In genomic region chr11:111583606-111584005, GRCm38 (mm10) we compare ENCODE assay signal across 10 mouse cellular contexts.
DNase-seq lines count a peak whose midpoint lies in the region; ATAC-seq and TF ChIP-seq lines count a peak whose summit lies in the region.
"Had no signal": no experiment of that assay in that cellular context is flagged by ENCODE, and none has a peak within 500 bp of the region (broad histone marks: within the 10 kb centered on the region; RNA-seq: fewer than 3 reads in every experiment).

No protein-coding gene starts in this region.

- DNase-seq in heart, adult 2 months, result no peak
- DNase-seq in lung, adult 2 months, result no peak
- no peak for DNase-seq in left cerebral cortex, postnatal 4 days
- no peak for DNase-seq in left cerebral cortex, postnatal 14 days (ENCODE audit: low spot score in 2 of 2)
- DNase-seq: cerebellum, postnatal 25 days; heart, postnatal 4 days had no signal

- H3K4me2 ChIP-seq in heart, embryonic 13.5 days, result peak overlapping the region; percentile 55
- peak overlapping the region; percentile 42 for H3K4me2 ChIP-seq in lung, embryonic 16.5 days (ENCODE audit: low read depth, low read length)
- H3K4me2 ChIP-seq in intestine, postnatal 0 days (replicated peaks; ENCODE audit: low read depth), result peak overlapping the region; percentile 55
- peak overlapping the region; percentile 56 for H3K4me2 ChIP-seq in stomach, embryonic 16.5 days (ENCODE audit: low read depth, low read length)

- no peak overlapping the region for H3K27ac ChIP-seq in heart, embryonic 13.5 days (replicated peaks)
- H3K27ac ChIP-seq in heart, adult 2 months, result no peak overlapping the region
- H3K27ac ChIP-seq in lung, embryonic 16.5 days (ENCODE audit: low read length), result no peak overlapping the region
- no peak overlapping the region for H3K27ac ChIP-seq in intestine, postnatal 0 days (ENCODE audit: low read depth, low read length)
- no peak overlapping the region for H3K27ac ChIP-seq in stomach, embryonic 16.5 days (ENCODE audit: low read length)

- no peak for TF ChIP-seq CTCF in heart, adult 2 months (IDR thresholded peaks at IDR 0.05)
- no peak for TF ChIP-seq CTCF in lung, adult 2 months (IDR thresholded peaks at IDR 0.05; ENCODE audit: insufficient read depth, low read length)
- TF ChIP-seq CTCF in intestine, postnatal 0 days (IDR thresholded peaks at IDR 0.05; ENCODE audit: low read depth), result no peak

- H3K4me1 ChIP-seq in heart, embryonic 13.5 days, result no peaks in the 10 kb centered on the region
- no peaks in the 10 kb centered on the region for H3K4me1 ChIP-seq in heart, adult 2 months (ENCODE audit: control insufficient read depth, insufficient read depth, low read length)
- no peaks in the 10 kb centered on the region for H3K4me1 ChIP-seq in lung, embryonic 16.5 days (replicated peaks; ENCODE audit: control insufficient read depth, insufficient read depth, low read length)
- no peaks in the 10 kb centered on the region for H3K4me1 ChIP-seq in lung, adult 2 months (ENCODE audit: control insufficient read depth, insufficient read depth, low read length)
- H3K4me1 ChIP-seq in intestine, postnatal 0 days (replicated peaks; ENCODE audit: control insufficient read depth, insufficient read depth, low read length), result no peaks in the 10 kb centered on the region
- no peaks in the 10 kb centered on the region for H3K4me1 ChIP-seq in stomach, embryonic 16.5 days (ENCODE audit: control insufficient read depth, insufficient read depth, low read length)

- TF ChIP-seq EP300 in heart, adult 2 months (IDR thresholded peaks at IDR 0.05; ENCODE audit: insufficient read depth, low read depth, low read length), result no peak

- intact Hi-C loops in heart, adult 2 months (cut with DNase I), result no loop called here
- intact Hi-C loops in left cerebral cortex, postnatal 4 days (cut with DNase I), result no loop called here
- intact Hi-C loops in left cerebral cortex, postnatal 14 days (cut with DNase I), result no loop called here

- H3K36me3 ChIP-seq in heart, embryonic 13.5 days, result no peaks in the 10 kb centered on the region
- H3K36me3 ChIP-seq in heart, adult 2 months (ENCODE audit: control insufficient read depth, insufficient read depth, low read length), result no peaks in the 10 kb centered on the region
- no peaks in the 10 kb centered on the region for H3K36me3 ChIP-seq in lung, embryonic 16.5 days (ENCODE audit: control insufficient read depth, insufficient read depth, low read length)
- H3K36me3 ChIP-seq in intestine, postnatal 0 days (ENCODE audit: control insufficient read depth, insufficient read depth), result no peaks in the 10 kb centered on the region
- no peaks in the 10 kb centered on the region for H3K36me3 ChIP-seq in stomach, embryonic 16.5 days (ENCODE audit: control insufficient read depth, insufficient read depth, low read length)

- no peak for TF ChIP-seq POLR2A in heart, adult 2 months (IDR thresholded peaks at IDR 0.05; ENCODE audit: insufficient read depth, low read depth, low read length)
- no peak for TF ChIP-seq POLR2A in lung, adult 2 months (IDR thresholded peaks at IDR 0.05; ENCODE audit: borderline replicate concordance, extremely low read depth, low read depth, low read length)

- H3K79me2 ChIP-seq in heart, adult 2 months (replicated peaks; ENCODE audit: control insufficient read depth, insufficient read depth, low read length), result no peaks in the 10 kb centered on the region

- no peaks in the 10 kb centered on the region for H3K9me3 ChIP-seq in heart, embryonic 13.5 days
- no peaks in the 10 kb centered on the region for H3K9me3 ChIP-seq in lung, embryonic 16.5 days (ENCODE audit: control insufficient read depth, low read length)
- no peaks in the 10 kb centered on the region for H3K9me3 ChIP-seq in intestine, postnatal 0 days (ENCODE audit: control insufficient read depth)
- H3K9me3 ChIP-seq in stomach, embryonic 16.5 days (replicated peaks; ENCODE audit: control insufficient read depth, low read length), result no peaks in the 10 kb centered on the region

- H3K4me3 ChIP-seq in heart, embryonic 13.5 days, result peak overlapping the region; percentile 26
- H3K4me3 ChIP-seq in heart, adult 2 months, result no peak overlapping the region
- H3K4me3 ChIP-seq in lung, embryonic 16.5 days (ENCODE audit: low read length), result peak overlapping the region; percentile 24
- H3K4me3 ChIP-seq in lung, adult 2 months (replicated peaks; ENCODE audit: extremely low read depth, low read depth, low read length), result no peak overlapping the region
- H3K4me3 ChIP-seq in intestine, postnatal 0 days (ENCODE audit: low read depth, low read length), result 0 out of 2 replicates have a peak overlapping the region, but pooled peaks have one; percentile 14
- peak overlapping the region; percentile 31 for H3K4me3 ChIP-seq in stomach, embryonic 16.5 days (replicated peaks; ENCODE audit: low read length)

- no peaks in the 10 kb centered on the region for H3K27me3 ChIP-seq in heart, embryonic 13.5 days (replicated peaks)
- H3K27me3 ChIP-seq in heart, adult 2 months (ENCODE audit: control insufficient read depth, insufficient read depth, low read length), result no peaks in the 10 kb centered on the region
- no peaks in the 10 kb centered on the region for H3K27me3 ChIP-seq in lung, embryonic 16.5 days (ENCODE audit: control insufficient read depth, insufficient read depth, low read depth, low read length)
- no peaks in the 10 kb centered on the region for H3K27me3 ChIP-seq in intestine, postnatal 0 days (replicated peaks; ENCODE audit: control insufficient read depth, insufficient read depth, low read length)
- H3K27me3 ChIP-seq in stomach, embryonic 16.5 days (ENCODE audit: control insufficient read depth, insufficient read depth, low read length), result no peaks in the 10 kb centered on the region

- 54% methylated on average over 13 of the region's 13 CpGs for WGBS in heart, embryonic 13.5 days
- 53% methylated on average over 13 of the region's 13 CpGs for WGBS in heart, adult 2 months
- 16% methylated on average over 13 of the region's 13 CpGs for WGBS in lung, embryonic 16.5 days
- 17% methylated on average over 13 of the region's 13 CpGs for WGBS in lung, adult 2 months
- 32% methylated on average over 13 of the region's 13 CpGs for WGBS in intestine, postnatal 0 days
- WGBS in stomach, embryonic 16.5 days, result 9% methylated on average over 13 of the region's 13 CpGs

- ATAC-seq in heart, embryonic 13.5 days (ENCODE audit: extremely low read depth, insufficient number of reproducible peaks, low FRiP score, low TSS enrichment), result no peak
- ATAC-seq in lung, embryonic 16.5 days (ENCODE audit: low read depth), result no peak; the same call in 1 of the 2 replicates
- no peak for ATAC-seq in intestine, postnatal 0 days
- no peak for ATAC-seq in stomach, embryonic 16.5 days (ENCODE audit: insufficient read depth, low FRiP score)

- no peak overlapping the region for H3K9ac ChIP-seq in heart, embryonic 13.5 days
- H3K9ac ChIP-seq in heart, adult 2 months (ENCODE audit: low read depth, low read length), result no peak overlapping the region
- H3K9ac ChIP-seq in lung, embryonic 16.5 days (ENCODE audit: low read length), result no peak overlapping the region
- no peak overlapping the region for H3K9ac ChIP-seq in intestine, postnatal 0 days (ENCODE audit: low read depth, low read length)
- H3K9ac ChIP-seq in stomach, embryonic 16.5 days (ENCODE audit: low read length), result 0 out of 2 replicates have a peak overlapping the region, but pooled peaks have one; percentile 15

Comparison
In these comparisons a context has a peak if more than half of its experiments do, and no peak if none do; other contexts are left out.
1. H3K4me3 ChIP-seq: peak in heart, embryonic 13.5 days (single experiment), lung, embryonic 16.5 days (single experiment), intestine, postnatal 0 days (single experiment) and stomach, embryonic 16.5 days (single experiment); none in heart, adult 2 months (single experiment) and lung, adult 2 months (single experiment).
2. Peak in every context shown above with its lines, with median percentiles within 50 percentile points of each other: H3K4me2 ChIP-seq.